Mouse (Mus musculus) CH12.LX (cell line): Measurements from ENCODE around the gene Cd300c. TPM values are rescaled to one million over a fixed set of nuclear protein-coding genes. Genes with fewer than 3 reads are reported as not detected.
"Not testable (repeated sequence)": the region's sequence is repeated elsewhere in the genome, so short reads cannot be mapped to it uniquely, and the experiment has no call there.

ENCODE experiments used
- DNase-seq: peaks from one replicate; pipeline ENCODE4 v3.0.0-alpha.2; 2013; ENCODE audit errors: extremely low read depth
- H3K27ac ChIP-seq: 2 replicates; pipeline ENCODE4 v1.5.1; 2012; ENCODE audit warnings: low read depth, mild to moderate bottlenecking, control low read depth, moderate library complexity; ENCODE audit not compliant: insufficient read depth
- H3K27me3 ChIP-seq: replicated peaks from 2 replicates; pipeline ENCODE3; 2012; ENCODE audit warnings: inconsistent platforms
- H3K36me3 ChIP-seq, 2 experiments: replicated peaks in 1 of 2; 2 replicates each; pipeline versions ENCODE3 to v1.6.1; 2012; ENCODE audit warnings: inconsistent platforms in 1 of 2, low read length in 1 of 2, mild to moderate bottlenecking in 1 of 2, mixed read lengths in 1 of 2, moderate library complexity in 1 of 2; ENCODE audit not compliant: control insufficient read depth in 1 of 2, insufficient read depth in 1 of 2
- H3K4me1 ChIP-seq, 2 experiments: 2 replicates each; pipeline ENCODE4 v1.6.1; 2012; ENCODE audit warnings: inconsistent platforms in 1 of 2, moderate library complexity in 1 of 2; ENCODE audit not compliant: insufficient read depth in 2 of 2, control insufficient read depth in 1 of 2
- H3K4me2 ChIP-seq: 2 replicates; pipeline ENCODE4 v1.6.1; 2012; ENCODE audit warnings: low read depth, mild to moderate bottlenecking, control low read depth; ENCODE audit not compliant: poor library complexity, insufficient read depth, severe bottlenecking
- H3K4me3 ChIP-seq, 3 experiments: fragments of 150-350 bp in 1 of 3; sonication (generic) in 1 of 3; replicated peaks in 1 of 3; 2 replicates each; pipeline versions ENCODE3 to v1.5.1; 2011 to 2012; ENCODE audit warnings: low read depth in 2 of 3, low read length in 2 of 3, mild to moderate bottlenecking in 2 of 3, moderate library complexity in 2 of 3, control low read depth in 1 of 3, improper control_type of control experiment in 1 of 3, inconsistent platforms in 1 of 3, mixed read lengths in 1 of 3; ENCODE audit not compliant: poor library complexity in 1 of 3
- H3K79me2 ChIP-seq: replicated peaks from 2 replicates; pipeline ENCODE4 v1.6.1; 2012; ENCODE audit warnings: mild to moderate bottlenecking, moderate library complexity; ENCODE audit not compliant: control insufficient read depth, poor library complexity, insufficient read depth, severe bottlenecking; ENCODE audit errors: extremely low read depth
- H3K9ac ChIP-seq: 2 replicates; pipeline ENCODE4 v1.6.1; 2012; ENCODE audit warnings: low read depth, mild to moderate bottlenecking, control low read depth, moderate library complexity; ENCODE audit not compliant: insufficient read depth
- H3K9me3 ChIP-seq: replicated peaks from 2 replicates; pipeline ENCODE3; 2012; ENCODE audit warnings: low read length, inconsistent platforms, mixed read lengths
- CHD2 ChIP-seq: IDR thresholded peaks from 2 replicates; pipeline ENCODE4 v1.6.1; 2011; ENCODE audit warnings: low read length, improper control_type of control experiment
- CTCF ChIP-seq, 2 experiments: IDR thresholded peaks in 1 of 2; conservative IDR thresholded peaks in 1 of 2; 2 replicates each; pipeline ENCODE4 v1.5.1; 2011 to 2012; ENCODE audit warnings: low read depth in 2 of 2, low read length in 2 of 2, improper control_type of control experiment in 1 of 2, inconsistent platforms in 1 of 2, mild to moderate bottlenecking in 1 of 2, moderate library complexity in 1 of 2
- ELF1 ChIP-seq: IDR thresholded peaks from 2 replicates; pipeline ENCODE4 v1.6.1; 2014; ENCODE audit warnings: low read depth, mild to moderate bottlenecking, inconsistent platforms, low read length, improper control_type of control experiment
- EP300 ChIP-seq: IDR thresholded peaks from 2 replicates; pipeline ENCODE4 v1.6.1; 2011; ENCODE audit warnings: low read length, improper control_type of control experiment
- ETS1 ChIP-seq: conservative IDR thresholded peaks from 2 replicates; pipeline ENCODE4 v1.6.1; 2012; ENCODE audit warnings: low read depth, mild to moderate bottlenecking, inconsistent platforms, low read length, improper control_type of control experiment, moderate library complexity
- GABPA ChIP-seq: IDR thresholded peaks from 2 replicates; pipeline ENCODE4 v1.6.1; 2012; ENCODE audit warnings: low read depth, low read length, improper control_type of control experiment, inconsistent platforms; ENCODE audit not compliant: insufficient replicate concordance
- HCFC1 ChIP-seq: IDR thresholded peaks from 2 replicates; pipeline ENCODE4 v1.6.1; 2012; ENCODE audit warnings: low read depth, mild to moderate bottlenecking, inconsistent platforms, low read length, improper control_type of control experiment
- JUN ChIP-seq: IDR thresholded peaks from 2 replicates; pipeline ENCODE4 v1.6.1; 2011; ENCODE audit warnings: low read depth, mild to moderate bottlenecking, low read length, improper control_type of control experiment, moderate library complexity; ENCODE audit not compliant: insufficient read depth
- KAT2A ChIP-seq: IDR thresholded peaks from 2 replicates; pipeline ENCODE4 v1.6.1; 2012; ENCODE audit warnings: low read length, improper control_type of control experiment, inconsistent platforms; ENCODE audit not compliant: insufficient replicate concordance
- MAFK ChIP-seq: IDR thresholded peaks from 2 replicates; pipeline ENCODE4 v1.6.1; 2011; ENCODE audit warnings: low read length, improper control_type of control experiment; ENCODE audit not compliant: insufficient replicate concordance
- MAX ChIP-seq: IDR thresholded peaks from 2 replicates; pipeline ENCODE4 v1.6.1; 2011; ENCODE audit warnings: low read length, improper control_type of control experiment
- MAZ ChIP-seq: IDR thresholded peaks from 2 replicates; pipeline ENCODE4 v1.6.1; 2012; ENCODE audit warnings: low read depth, mild to moderate bottlenecking, inconsistent platforms, low read length, improper control_type of control experiment, moderate library complexity
- MEF2A ChIP-seq: IDR thresholded peaks from 2 replicates; pipeline ENCODE4 v1.6.1; 2014; ENCODE audit warnings: low read depth, mild to moderate bottlenecking, inconsistent platforms, low read length, improper control_type of control experiment, borderline replicate concordance
- MXI1 ChIP-seq: IDR thresholded peaks from 2 replicates; pipeline ENCODE4 v1.6.1; 2011; ENCODE audit warnings: mild to moderate bottlenecking, low read depth, low read length, improper control_type of control experiment
- MYC ChIP-seq: IDR thresholded peaks from 2 replicates; pipeline ENCODE4 v1.6.1; 2011; ENCODE audit warnings: low read depth, mild to moderate bottlenecking, improper control_type of control experiment, low read length
- PAX5 ChIP-seq: IDR thresholded peaks from 2 replicates; pipeline ENCODE4 v1.6.1; 2012; ENCODE audit warnings: low read length, inconsistent platforms, mixed read lengths
- TBP ChIP-seq: conservative IDR thresholded peaks from 2 replicates; pipeline ENCODE4 v1.6.1; 2011; ENCODE audit warnings: low read depth, low read length, improper control_type of control experiment
- USF1 ChIP-seq: IDR thresholded peaks from 2 replicates; pipeline ENCODE4 v1.6.1; 2014; ENCODE audit warnings: low read depth, mild to moderate bottlenecking, inconsistent platforms, low read length, improper control_type of control experiment
- ZMIZ1 ChIP-seq: IDR thresholded peaks from 2 replicates; pipeline ENCODE4 v1.6.1; 2012; ENCODE audit warnings: low read depth, mild to moderate bottlenecking, inconsistent platforms, low read length, improper control_type of control experiment
- ZNF384 ChIP-seq: IDR thresholded peaks from 2 replicates; pipeline ENCODE4 v1.6.1; 2012; ENCODE audit warnings: low read depth, low read length, improper control_type of control experiment, inconsistent platforms
- dilution Hi-C: fragments of 300-500 bp; cut with MboI; formaldehyde crosslinking; loops from 2 replicates; pipeline ENCODE4 v1.14.3; 2020; ENCODE audit warnings: low sequenced_read_pairs; ENCODE audit not compliant: extremely low pct_unique_long_range_greater_than_20kb, extremely low pct_ligation_motif_present
- in situ Hi-C: fragments of 300-500 bp; cut with MboI; formaldehyde crosslinking; loops from 3 replicates; pipeline ENCODE4 v1.14.3; 2019; ENCODE audit warnings: low sequenced_read_pairs, low pct_ligation_motif_present, low pct_unique_long_range_greater_than_20kb, mixed read lengths
- polyA plus RNA-seq: library from polyadenylated mRNA; unstranded; fragments of >175 nt; gene quantifications from 2 replicates; pipeline ENCODE4 v1.2.1, GENCODE M21; 2012; ENCODE audit warnings: low read depth; ENCODE audit not compliant: insufficient read length
- total RNA-seq, 2 experiments: library from RNA; depleted of rRNA; stranded (reverse); fragments of 300-350 nt in 1 of 2; fragments of >200 nt in 1 of 2; gene quantifications; 2 replicates each; pipeline ENCODE4 v1.2.3; 2012 to 2014

Gene Cd300c
- total RNA-seq (2012; rRNA removed): not detected in 2 replicates
- not detected in 2 replicates for total RNA-seq (2014; rRNA removed)
- polyA plus RNA-seq: 0.40 TPM in 1 of 2 replicates, not detected in the other

DNA sequence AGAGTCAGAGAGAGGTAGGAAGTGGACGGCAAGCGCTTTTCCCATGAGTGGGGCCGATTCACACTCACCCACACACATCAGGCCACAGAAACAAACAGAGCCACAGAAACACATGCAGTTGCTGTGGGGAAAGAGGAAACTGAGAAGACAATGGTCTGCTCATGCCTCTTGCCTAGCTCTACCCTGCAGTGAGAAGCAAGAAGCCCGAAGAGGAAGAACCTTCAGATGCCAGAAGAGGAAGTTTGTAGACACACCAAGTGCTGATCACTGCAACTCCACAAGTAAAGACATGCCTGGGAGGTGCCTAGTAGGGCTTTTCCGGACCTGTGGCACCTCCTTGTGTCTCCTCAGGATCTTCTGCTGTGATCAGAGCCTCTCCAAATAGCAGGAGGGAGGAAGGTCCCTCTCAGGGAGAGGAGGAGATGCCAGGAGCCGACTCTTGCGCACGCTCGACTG lies at the start of gene Cd300c:
Gene Cd300c, minus strand, starts transcription at position 406 of the 456 bp plus-strand sequence.
- no peaks in the 10 kb centered on the region for H3K36me3 ChIP-seq
- dilution Hi-C loops: no loop called here
- no peak within 1 kb of the TSS for H3K9ac ChIP-seq
- in situ Hi-C loops: no loop called here
- DNase-seq: no peak
- H3K27ac ChIP-seq: no peak within 1 kb of the TSS
- H3K4me2 ChIP-seq: no peak within 1 kb of the TSS
- no peak within 1 kb of the TSS for H3K4me3 ChIP-seq
- H3K9me3 ChIP-seq: peaks cover 21% of the 10 kb centered on the region
- H3K4me1 ChIP-seq: peaks cover 8 to 13% of the 10 kb centered on the region in 2 experiments
- TF ChIP-seq MAFK (no peak), ELF1 (no peak), ZMIZ1 (no peak), MEF2A (no peak)
- no peaks in the 10 kb centered on the region for H3K79me2 ChIP-seq
- H3K27me3 ChIP-seq: peaks cover 2% of the 10 kb centered on the region

DNA sequence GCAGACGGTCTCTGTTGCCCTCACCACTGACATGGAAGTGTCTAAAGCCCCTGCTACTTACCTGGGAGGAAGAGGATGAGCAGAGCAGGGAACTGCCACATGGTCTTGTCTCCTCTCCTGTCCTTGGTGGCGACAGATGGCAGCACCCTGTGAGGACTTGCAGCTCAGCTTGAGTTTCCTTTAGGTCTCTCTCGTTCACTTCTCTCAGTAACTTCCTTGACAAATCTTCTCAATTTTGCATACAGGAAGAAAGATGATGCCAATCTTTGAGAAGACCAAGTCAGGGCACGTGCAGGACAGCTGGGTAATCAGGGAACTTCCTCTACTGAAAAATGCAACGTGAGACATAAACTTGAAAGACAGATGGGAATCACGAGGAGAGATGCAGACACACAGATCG lies 47.1 kb upstream of the Cd300c start, which contains the start of gene Cd300ld2:
Gene Cd300ld2, minus strand, starts transcription at position 101 of the 400 bp plus-strand sequence.
- H3K9me3 ChIP-seq, H3K4me3 ChIP-seq, H3K4me1 ChIP-seq, dilution Hi-C loops, H3K36me3 ChIP-seq, H3K4me2 ChIP-seq, H3K27ac ChIP-seq, in situ Hi-C loops, H3K27me3 ChIP-seq, DNase-seq, H3K9ac ChIP-seq, H3K79me2 ChIP-seq: not testable (repeated sequence)

DNA sequence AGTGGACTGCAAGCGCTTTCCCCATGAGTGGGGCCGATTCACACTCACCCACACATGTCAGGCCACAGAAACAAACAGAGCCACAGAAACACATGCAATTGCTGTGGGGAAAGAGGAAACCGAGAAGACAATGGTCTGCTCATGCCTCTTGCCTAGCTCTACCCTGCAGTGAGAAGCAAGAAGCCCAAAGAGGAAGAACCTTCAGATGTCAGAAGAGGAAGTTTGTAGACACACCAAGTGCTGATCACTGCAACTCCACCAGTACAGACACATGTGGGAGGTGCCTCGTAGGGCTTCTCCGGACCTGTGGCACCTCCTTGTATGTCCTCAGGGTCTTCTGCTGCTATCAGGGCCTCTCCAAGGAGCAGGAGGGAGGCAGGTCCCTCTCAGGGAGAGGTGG lies 35.1 kb upstream of the Cd300c start:
- DNase-seq: peak; percentile 24
- dilution Hi-C loops: no loop called here
- Histone ChIP-seq H3K4me1 (peaks cover 0 to 7% of the 10 kb centered on the region in 2 experiments; a peak in 2 of 4 replicates), H3K4me3 (no peak overlapping the region), H3K27ac (no peak overlapping the region), H3K79me2 (no peaks in the 10 kb centered on the region), H3K9ac (no peak overlapping the region)
- TF ChIP-seq MAZ: no peak
- no peak for TF ChIP-seq PAX5
- TF ChIP-seq CHD2: no peak
- no peak for TF ChIP-seq JUN
- TF ChIP-seq CTCF (conservative IDR thresholded peaks at IDR 0.05 in 1 of 2, IDR thresholded peaks at IDR 0.05 in 1 of 2; ENCODE audit: low read depth in 2 of 2, low read length in 2 of 2): no peak
- TF ChIP-seq USF1: no peak
- no peak for TF ChIP-seq GABPA
- no peak for TF ChIP-seq ZMIZ1
- no peak for TF ChIP-seq HCFC1
- no peak for TF ChIP-seq KAT2A
- no peak for TF ChIP-seq MYC
- no peak for TF ChIP-seq ETS1
- TF ChIP-seq MAFK: no peak
- no peak for TF ChIP-seq ZNF384
- no peak for TF ChIP-seq EP300
- TF ChIP-seq MAX: no peak
- TF ChIP-seq TBP: no peak
- TF ChIP-seq MXI1: no peak
- TF ChIP-seq, all 38 proteins: peak for 0
- peaks cover 64% of the 10 kb centered on the region for H3K27me3 ChIP-seq
- no peaks in the 10 kb centered on the region for H3K36me3 ChIP-seq
- H3K9me3 ChIP-seq: peaks cover 9% of the 10 kb centered on the region
- in situ Hi-C loops: loop anchor here (10.0 kb wide), 1 partner anchor 51 kb away; no protein-coding TSS in a partner anchor
- H3K4me2 ChIP-seq: no peak overlapping the region
